Mouse (Mus musculus) heart, postnatal 25 days (tissue): Measurements from ENCODE around the gene Srrm3. TPM values are rescaled to one million over a fixed set of nuclear protein-coding genes. Genes with fewer than 3 reads are reported as not detected.

Source experiments
- DNase-seq: peaks from one replicate; pipeline ENCODE4 v3.0.0; 2022; ENCODE audit warnings: low spot score
- intact Hi-C: fragments of 180-260 bp; cut with DNase I; formaldehyde crosslinking; loops from one replicate; pipeline ENCODE4 v1.15.1; 2025
- total RNA-seq, 2 experiments: library from RNA; stranded (reverse); gene quantifications; 2 replicates each; pipeline ENCODE4 v1.2.3; 2021

Gene Srrm3
- total RNA-seq: not detected

GRCm38 (mm10) chr5:135806555-135807262, at the start of gene Srrm3:
Gene Srrm3, plus strand, starts transcription at chr5:135806890.
- DNase-seq: peak; percentile 72
- intact Hi-C loops: no loop called here

GRCm38 (mm10) chr5:135761881-135762280, 44.8 kb upstream of the Srrm3 start:
- DNase-seq: no peak
- intact Hi-C loops: loop anchor here (2.0 to 5.0 kb wide), 3 partner anchors 133 to 360 kb away; partner anchors contain the start of gene Hip1

GRCm38 (mm10) chr5:135763526-135763925, 43.2 kb upstream of the Srrm3 start:
- peak; percentile 21 for DNase-seq
- intact Hi-C loops: loop anchor here (1.0 to 5.0 kb wide), 4 partner anchors 135 to 361 kb away; partner anchors contain the start of gene Hip1

DNA sequence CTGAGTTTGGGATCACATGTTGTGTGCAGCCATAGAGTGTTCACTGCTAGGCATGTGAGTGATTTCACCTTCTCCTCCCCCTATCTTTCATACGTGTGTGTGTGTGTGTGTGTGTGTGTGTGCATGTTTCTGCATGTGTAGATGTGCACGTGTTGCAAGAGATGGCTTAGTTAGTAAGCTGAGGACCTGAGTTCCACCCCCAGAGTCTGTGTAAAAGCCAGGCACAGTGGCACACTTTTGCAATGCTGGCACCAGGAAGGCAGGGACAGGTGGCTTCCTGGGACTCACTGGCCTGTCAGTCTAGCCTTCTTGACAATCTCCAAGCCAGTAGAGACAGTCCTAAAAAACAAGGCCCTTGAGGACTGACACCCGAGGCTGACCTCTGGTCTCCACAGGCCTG, 41.7 kb upstream of the Srrm3 start:
- DNase-seq: no peak
- intact Hi-C loops: loop anchor here (5.0 kb wide), 2 partner anchors 218 to 363 kb away; partner anchors contain the start of gene Hip1

DNA sequence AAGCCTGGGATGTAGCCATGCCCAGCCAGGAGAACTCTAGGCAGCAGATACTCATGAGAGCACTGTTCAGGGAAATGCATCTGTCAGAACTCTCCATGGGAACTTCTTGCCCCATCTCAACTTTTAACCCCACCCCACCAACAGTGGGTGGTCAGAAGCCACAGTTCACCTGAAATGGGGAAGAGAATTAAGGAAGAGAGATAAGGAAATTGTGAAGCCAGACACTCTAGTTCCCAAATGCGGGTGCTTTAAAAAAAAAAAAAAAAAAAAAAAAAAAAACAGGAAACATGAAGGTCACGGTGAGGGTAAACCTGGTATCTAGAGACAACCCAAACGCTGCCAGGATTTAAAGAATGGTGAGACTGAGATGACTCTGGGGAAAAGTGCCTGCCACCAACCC, 34.2 kb upstream of the Srrm3 start:
- no peak for DNase-seq
- intact Hi-C loops: no loop called here

DNA sequence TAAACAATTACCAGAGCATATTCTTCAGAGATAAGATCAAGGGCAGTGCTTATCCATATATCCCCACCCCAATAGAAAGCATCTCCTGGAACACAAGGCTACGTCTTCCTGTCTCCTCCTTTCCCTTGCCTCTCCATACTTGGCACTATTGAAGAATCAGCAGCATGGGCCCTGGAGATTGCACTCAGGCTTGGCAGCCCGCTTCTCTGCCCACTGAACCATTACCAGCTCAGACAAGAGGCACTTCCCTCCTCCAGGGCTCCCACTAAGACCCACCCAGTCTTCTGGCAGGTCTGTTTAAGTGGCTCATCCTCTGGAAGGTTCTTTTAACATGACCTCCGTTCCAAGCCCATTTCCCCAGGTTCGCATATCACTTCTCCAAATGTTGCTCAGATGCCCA, 30.1 kb upstream of the Srrm3 start:
- intact Hi-C loops: loop anchor here (5.0 kb wide), 1 partner anchor 89 kb away; no protein-coding TSS in a partner anchor
- DNase-seq: no peak

- DNase-seq: no peak
- intact Hi-C loops: loop anchor here (5.0 kb wide), 1 partner anchor 91 kb away; no protein-coding TSS in a partner anchor
These were observed 28.8 kb upstream of the Srrm3 start, which contains the start of gene Styxl1 for GRCm38 (mm10) chr5:135777796-135778470. Gene Styxl1, minus strand, starts transcription at chr5:135778385.

DNA sequence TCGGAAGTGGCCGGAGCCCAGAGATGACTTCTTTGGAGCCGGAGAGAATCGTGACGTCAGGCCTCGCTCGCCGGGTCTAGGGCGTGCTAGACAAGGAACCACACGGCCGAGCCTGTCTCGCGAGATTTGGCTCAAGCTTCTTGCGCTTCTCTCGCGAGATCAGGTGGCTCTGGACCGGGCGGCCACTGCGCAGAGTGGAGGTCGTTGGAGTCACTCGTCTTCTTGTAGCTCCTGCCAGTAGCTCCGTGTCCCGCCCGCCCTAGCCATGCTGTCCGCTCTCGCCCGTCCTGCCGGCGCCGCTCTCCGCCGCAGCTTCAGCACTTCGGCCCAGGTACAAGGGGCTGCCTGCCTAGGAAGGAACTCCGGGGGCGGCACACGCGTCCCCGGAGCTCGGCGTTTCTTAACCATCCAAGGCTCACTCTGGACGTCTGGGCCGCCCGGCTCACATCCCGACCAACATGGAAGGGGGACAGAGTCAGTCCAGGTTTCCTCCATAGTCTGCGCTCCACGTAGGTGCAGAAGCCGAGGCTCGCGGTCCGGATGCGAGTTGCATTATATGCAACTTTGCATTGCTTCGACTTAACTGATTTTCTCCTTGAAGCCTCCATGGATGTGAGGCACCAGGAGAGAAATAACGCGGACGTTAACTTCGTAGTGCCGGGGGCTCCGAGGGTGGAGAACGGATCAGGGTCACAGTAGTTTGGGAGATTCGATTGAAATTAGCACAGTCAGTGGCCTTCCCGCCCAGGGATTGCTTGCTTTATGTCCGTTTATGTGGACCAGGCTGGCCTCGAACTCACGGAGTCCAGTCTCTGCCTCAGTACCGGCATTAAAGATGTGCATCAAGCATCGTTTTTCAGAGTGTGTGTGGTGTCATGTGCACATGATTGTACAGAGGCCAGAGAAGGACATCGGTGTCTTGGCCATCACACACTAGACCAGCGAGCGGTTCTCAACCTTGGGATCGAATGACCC, 27.9 kb upstream of the Srrm3 start, which contains the start of gene Mdh2:
Gene Mdh2, plus strand, starts transcription at position 10 of the 975 bp plus-strand sequence.
- DNase-seq: peak; percentile 99
- intact Hi-C loops: loop anchor here (5.0 kb wide), 1 partner anchor 91 kb away; no protein-coding TSS in a partner anchor

- intact Hi-C loops: no loop called here
- no peak for DNase-seq
These were observed 26.4 kb upstream of the Srrm3 start for GRCm38 (mm10) chr5:135780331-135780730.

- intact Hi-C loops: no loop called here
- DNase-seq: no peak
These were observed 23.8 kb upstream of the Srrm3 start for GRCm38 (mm10) chr5:135782901-135783300.

DNA sequence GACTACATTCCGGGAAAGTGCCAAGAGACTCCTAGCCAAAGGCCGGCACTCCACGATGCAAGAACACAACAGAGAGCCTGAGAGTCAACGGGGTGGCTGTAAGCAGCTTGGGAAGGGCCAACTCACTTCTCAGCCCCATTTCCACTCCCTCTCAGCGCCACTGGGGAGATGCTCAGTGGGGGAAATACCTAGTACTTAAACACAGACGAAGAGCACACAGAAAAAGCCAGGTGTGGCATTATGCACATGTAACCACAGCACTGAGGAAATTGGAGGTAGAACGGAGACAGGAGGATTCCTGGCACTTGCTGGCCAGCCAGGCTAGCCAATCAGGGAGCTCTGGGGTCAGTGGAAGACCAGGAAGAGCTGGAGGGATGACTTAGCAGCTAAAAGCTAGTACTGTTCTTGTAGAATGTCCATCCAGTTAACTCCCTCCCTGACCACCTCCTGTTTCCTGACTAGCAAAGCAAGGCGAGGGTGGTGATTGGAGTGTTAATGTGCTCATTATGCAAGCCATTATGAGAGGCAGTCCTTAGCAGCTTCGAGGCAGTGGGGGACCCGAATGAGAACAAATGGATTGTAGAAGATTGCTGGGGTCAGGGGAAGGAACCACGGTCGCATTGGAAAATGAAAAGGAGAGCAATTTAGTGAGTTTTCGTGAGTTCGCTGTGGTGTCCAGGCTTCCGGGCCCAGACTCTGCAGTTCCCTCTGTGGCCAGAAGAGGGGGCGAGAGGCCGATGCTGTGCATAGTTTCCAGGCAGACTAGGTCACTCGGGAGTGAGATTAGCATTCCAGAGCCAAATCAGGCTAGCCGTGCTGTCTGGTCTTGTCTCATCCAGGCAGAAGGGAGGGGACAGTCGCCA, 12.5 kb upstream of the Srrm3 start:
- intact Hi-C loops: loop anchor here (1.0 kb wide), 1 partner anchor 61 kb away; no protein-coding TSS in a partner anchor
- DNase-seq: peak; percentile 72

GRCm38 (mm10) chr5:135794859-135795181, 11.9 kb upstream of the Srrm3 start:
- no peak for DNase-seq
- intact Hi-C loops: loop anchor here (1.0 kb wide), 1 partner anchor 60 kb away; no protein-coding TSS in a partner anchor

DNA sequence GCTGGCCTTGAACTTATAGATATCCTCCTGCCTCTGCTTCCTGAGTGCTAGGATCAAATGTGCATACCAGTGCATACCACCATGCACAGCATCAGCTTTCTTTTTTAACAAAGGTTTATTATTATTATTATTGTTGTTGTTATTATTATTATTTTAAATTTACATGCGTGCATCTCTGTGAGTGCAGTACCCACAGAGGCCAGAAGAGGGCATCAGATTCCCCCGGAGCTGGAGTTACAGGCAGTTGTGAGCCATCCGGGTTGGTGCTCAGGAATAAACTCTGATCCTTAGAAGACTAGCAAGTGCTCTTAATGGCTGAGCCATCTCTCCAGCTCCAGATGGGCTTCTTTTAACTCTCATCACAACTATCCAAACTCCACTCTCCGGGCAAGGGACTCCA, 6.9 kb upstream of the Srrm3 start:
- no peak for DNase-seq
- intact Hi-C loops: no loop called here

- DNase-seq: no peak
- intact Hi-C loops: no loop called here
These were observed 5.8 kb upstream of the Srrm3 start for GRCm38 (mm10) chr5:135800927-135801326.

- no peak for DNase-seq
- intact Hi-C loops: no loop called here
These were observed 4.0 kb upstream of the Srrm3 start for GRCm38 (mm10) chr5:135802641-135803040.

- DNase-seq: no peak
- intact Hi-C loops: no loop called here
These were observed 3.6 kb upstream of the Srrm3 start for GRCm38 (mm10) chr5:135803135-135803534.

DNA sequence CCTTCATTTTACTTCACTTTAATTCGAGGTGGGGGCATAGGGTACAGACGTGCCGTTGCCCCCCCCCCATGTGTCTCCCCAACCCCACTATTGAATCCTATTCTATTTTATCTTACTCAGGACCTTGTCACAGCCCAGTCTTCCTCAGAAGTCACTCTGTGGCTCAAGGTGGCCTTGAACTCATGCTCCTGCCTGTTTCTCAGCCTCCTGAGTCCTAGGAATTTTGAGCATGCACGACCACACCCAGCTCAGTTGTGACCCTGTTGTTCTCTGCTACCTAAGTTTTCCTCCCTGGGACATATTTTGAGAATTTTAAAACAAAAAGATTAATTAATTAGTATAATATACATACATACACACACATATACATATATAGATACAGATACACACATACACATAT, 3.0 kb upstream of the Srrm3 start:
- DNase-seq: no peak
- intact Hi-C loops: no loop called here

DNA sequence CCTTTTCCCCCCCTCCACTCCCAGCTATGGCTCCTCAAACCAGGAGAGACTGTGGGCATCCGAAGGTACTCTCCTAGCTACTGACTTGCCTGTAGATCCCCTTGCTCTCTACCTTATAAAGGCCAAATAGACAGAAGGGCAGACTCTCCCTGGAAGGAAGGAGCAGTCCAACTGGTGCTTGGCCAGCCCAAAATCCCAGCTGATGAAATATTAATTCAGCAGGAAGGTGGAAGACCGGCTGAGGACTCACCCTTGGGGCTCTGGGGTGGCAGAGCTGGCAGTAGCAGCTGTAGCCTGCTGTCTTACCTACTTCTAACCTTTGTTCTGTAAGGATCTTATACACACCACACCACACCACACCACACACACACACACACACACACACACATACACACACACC, 2.0 kb upstream of the Srrm3 start:
- intact Hi-C loops: no loop called here
- no peak for DNase-seq

DNA sequence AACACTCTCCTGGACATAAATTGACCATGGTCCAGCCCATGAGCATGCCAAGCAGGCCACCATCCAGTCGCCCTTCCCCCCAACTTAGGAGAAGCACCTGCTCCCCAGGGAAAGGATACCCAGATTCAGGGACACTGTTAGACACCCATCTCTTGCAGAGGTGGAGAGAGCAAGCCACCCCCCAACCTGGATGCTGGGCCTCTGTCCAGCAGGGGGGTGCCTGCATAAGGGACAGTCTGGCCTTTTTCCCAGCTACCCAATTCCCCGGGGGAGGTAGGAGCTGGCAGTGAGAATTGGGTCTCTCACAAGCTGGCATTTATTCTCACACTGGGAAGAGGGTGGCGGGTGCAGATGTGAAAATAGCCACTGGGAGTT, 560 bp downstream of the Srrm3 start:
- DNase-seq: no peak
- intact Hi-C loops: no loop called here
